Mouse (Mus musculus): ENCODE data around the gene Acy3.

DNA sequence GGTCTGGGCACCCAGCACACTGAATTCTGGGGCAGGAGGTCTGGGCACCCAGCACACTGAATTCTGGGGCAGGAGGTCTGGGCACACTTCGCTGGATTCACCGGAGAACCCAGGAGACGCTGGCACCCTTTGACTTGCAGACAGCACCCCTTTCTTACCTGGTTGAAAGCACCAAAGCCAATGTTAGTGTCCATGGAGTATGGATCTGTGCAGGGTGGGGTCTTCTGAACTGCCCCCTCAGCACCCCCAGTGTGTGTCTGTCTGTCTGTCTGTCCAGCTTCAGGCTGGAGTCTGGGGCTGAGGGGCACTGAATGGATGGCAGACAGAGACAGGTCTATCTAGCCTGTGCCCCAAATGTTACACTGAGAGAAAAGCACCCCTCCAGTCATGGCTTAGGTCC lies 5.2 kb downstream of the Acy3 start:
- TF ChIP-seq CTCF (IDR thresholded peaks at IDR 0.05; ENCODE audit: low read depth), result no peak
- TF ChIP-seq EP300 (optimal IDR thresholded peaks at IDR 0.05), result no peak

Measured in stomach, postnatal 0 days (tissue).